ENCODE assay signal across 28 mouse cellular contexts in genomic region chr6:106793621-106794020, GRCm38 (mm10). TPM values are rescaled to one million over a fixed set of nuclear protein-coding genes. Genes with fewer than 3 reads are reported as not detected.
DNase-seq lines count a peak whose midpoint lies in the region; ATAC-seq and TF ChIP-seq lines count a peak whose summit lies in the region.
"Had no signal": no experiment of that assay in that cellular context is flagged by ENCODE, and none has a peak within 500 bp of the region (broad histone marks: within the 10 kb centered on the region; RNA-seq: fewer than 3 reads in every experiment).

No protein-coding gene starts in this region.

- TF ChIP-seq POLR2A in thymus, adult 2 months (IDR thresholded peaks at IDR 0.05; ENCODE audit: control insufficient read depth, extremely low read depth, insufficient read depth, low read length, poor library complexity): no peak

- 77% methylated on average over 10 of the region's 10 CpGs for WGBS in thymus, adult 2 months
- WGBS in hindbrain, postnatal 0 days: 95% methylated on average over 10 of the region's 10 CpGs
- WGBS in lung, postnatal 0 days: 93% methylated on average over 10 of the region's 10 CpGs

- peak overlapping the region; percentile 33 for H3K4me3 ChIP-seq in thymus, adult 2 months (ENCODE audit: control insufficient read depth, insufficient read depth, low read length)
- H3K4me3 ChIP-seq in hindbrain, postnatal 0 days (ENCODE audit: low read length): no peak overlapping the region
- no peak overlapping the region for H3K4me3 ChIP-seq in lung, postnatal 0 days (ENCODE audit: low read depth, low read length)
- H3K4me3 ChIP-seq: embryonic facial prominence, embryonic 10.5 days; forebrain, embryonic 13.5 days; heart, embryonic 12.5 days; hindbrain, embryonic 13.5 days; intestine, embryonic 15.5 days; neural tube, embryonic 13.5 days had no signal

- ATAC-seq in inflammation-experienced regulatory T-cells, adult 6 months: peak; percentile 7
- no peak for ATAC-seq in hindbrain, postnatal 0 days
- no peak for ATAC-seq in lung, postnatal 0 days
- ATAC-seq: forebrain, embryonic 13.5 days; intestine, embryonic 15.5 days had no signal

- no peak for TF ChIP-seq EP300 in lung, postnatal 0 days (IDR thresholded peaks at IDR 0.05)

- H3K9me3 ChIP-seq in hindbrain, postnatal 0 days (ENCODE audit: low read length): no peaks in the 10 kb centered on the region
- no peaks in the 10 kb centered on the region for H3K9me3 ChIP-seq in lung, postnatal 0 days (ENCODE audit: low read length)
- H3K9me3 ChIP-seq: embryonic facial prominence, embryonic 10.5 days; forebrain, embryonic 13.5 days; G1E; heart, embryonic 12.5 days; hindbrain, embryonic 13.5 days; intestine, embryonic 15.5 days; neural tube, embryonic 13.5 days had no signal

- DNase-seq in thymus, adult 2 months: no peak
- no peak for DNase-seq in thymus, postnatal 25 days
- peak; percentile 5 for DNase-seq in T-cell, adult 2 months (ENCODE audit: low spot score)
- DNase-seq in hindbrain, postnatal 0 days (ENCODE audit: low spot score): no peak
- no peak for DNase-seq in urinary bladder, postnatal 4 days (ENCODE audit: low spot score in 2 of 2)
- DNase-seq in lung, postnatal 0 days (ENCODE audit: low spot score): no peak
- DNase-seq: cerebellum, adult 8-10 months; heart, adult 11 months; heart, postnatal 14 days; lung, embryonic 14.5 days; lung, postnatal 4 days; midbrain, embryonic 14.5 days; thymus, postnatal 4 days had no signal

- no peak for TF ChIP-seq CTCF in thymus, adult 2 months (IDR thresholded peaks at IDR 0.05; ENCODE audit: borderline replicate concordance, control insufficient read depth, extremely low read depth, insufficient read depth, low read length, poor library complexity)
- no peak for TF ChIP-seq CTCF in hindbrain, postnatal 0 days (IDR thresholded peaks at IDR 0.05; ENCODE audit: low read depth)
- TF ChIP-seq CTCF in lung, postnatal 0 days (IDR thresholded peaks at IDR 0.05): no peak

- H3K27ac ChIP-seq in thymus, adult 2 months (ENCODE audit: control insufficient read depth, insufficient read depth, low read length): peak overlapping the region; percentile 79
- no peak overlapping the region for H3K27ac ChIP-seq in hindbrain, postnatal 0 days
- H3K27ac ChIP-seq in lung, postnatal 0 days (ENCODE audit: low read length): no peak overlapping the region
- H3K27ac ChIP-seq: embryonic facial prominence, embryonic 10.5 days; forebrain, embryonic 13.5 days; hindbrain, embryonic 13.5 days; intestine, embryonic 15.5 days; kidney, postnatal 0 days; neural tube, embryonic 13.5 days had no signal

- no peak overlapping the region for H3K4me2 ChIP-seq in hindbrain, postnatal 0 days (ENCODE audit: low read depth, low read length)
- no peak overlapping the region for H3K4me2 ChIP-seq in lung, postnatal 0 days (replicated peaks; ENCODE audit: low read depth, low read length)
- H3K4me2 ChIP-seq: forebrain, embryonic 13.5 days; heart, embryonic 12.5 days; hindbrain, embryonic 13.5 days; intestine, embryonic 15.5 days; lung, embryonic 14.5 days; neural tube, embryonic 13.5 days had no signal

- peaks cover 9% of the 10 kb centered on the region for H3K4me1 ChIP-seq in thymus, adult 2 months (replicated peaks; ENCODE audit: control insufficient read depth, insufficient read depth, low read length)
- peaks cover 4% of the 10 kb centered on the region; the same call in 1 of the 2 replicates for H3K4me1 ChIP-seq in hindbrain, postnatal 0 days (ENCODE audit: insufficient read depth, low read length)
- peaks cover 1% of the 10 kb centered on the region; the same call in 1 of the 2 replicates for H3K4me1 ChIP-seq in lung, postnatal 0 days (ENCODE audit: insufficient read depth, low read depth, low read length)

- H3K36me3 ChIP-seq in thymus, adult 2 months (ENCODE audit: control insufficient read depth, insufficient read depth, low read length): peaks cover 17% of the 10 kb centered on the region
- peaks cover 32% of the 10 kb centered on the region; the same call in 1 of the 2 replicates for H3K36me3 ChIP-seq in hindbrain, postnatal 0 days (ENCODE audit: insufficient read depth, low read length)
- H3K36me3 ChIP-seq in lung, postnatal 0 days (ENCODE audit: insufficient read depth, low read length): peaks cover 23% of the 10 kb centered on the region; the same call in 1 of the 2 replicates

- no peaks in the 10 kb centered on the region for H3K27me3 ChIP-seq in thymus, adult 2 months (ENCODE audit: control insufficient read depth, insufficient read depth, low read length)
- H3K27me3 ChIP-seq in hindbrain, postnatal 0 days (ENCODE audit: insufficient read depth, low read length): no peaks in the 10 kb centered on the region
- H3K27me3 ChIP-seq in lung, postnatal 0 days (replicated peaks; ENCODE audit: insufficient read depth, low read length): no peaks in the 10 kb centered on the region
- H3K27me3 ChIP-seq: forebrain, embryonic 13.5 days; heart, embryonic 12.5 days; hindbrain, embryonic 13.5 days; intestine, embryonic 15.5 days; neural tube, embryonic 13.5 days had no signal

- no peak overlapping the region for H3K9ac ChIP-seq in hindbrain, postnatal 0 days (replicated peaks; ENCODE audit: low read length)
- H3K9ac ChIP-seq in lung, postnatal 0 days (replicated peaks; ENCODE audit: low read depth): no peak overlapping the region
- H3K9ac ChIP-seq: forebrain, embryonic 13.5 days; heart, embryonic 12.5 days; hindbrain, embryonic 13.5 days; intestine, embryonic 15.5 days; lung, embryonic 14.5 days; neural tube, embryonic 13.5 days had no signal

RNA-seq across cellular contexts. Expression of gene Crbn, which starts 6.3 kb away (rescaled TPM):
- 11.3 and 11.6 TPM in 2 replicates for polyA plus RNA-seq in thymus, adult 2 months (2012; rRNA removed)
- polyA plus RNA-seq in inflammation-experienced regulatory T-cells, adult 6 months (2017; shearing (Covaris generic)): 100 to 1,000 TPM; 182 to 240 (median 202) TPM
- total RNA-seq in hindbrain, postnatal 0 days (2014; rRNA removed): 41.5 and 48.8 TPM in 2 replicates
- 53.1 and 55.5 TPM in 2 replicates for polyA plus RNA-seq in hindbrain, postnatal 0 days (2015; fragmentation: Nextera tagmentation; extraction: Ambion mirVana)
- 35.6 and 36.0 TPM in 2 replicates for polyA plus RNA-seq in lung, postnatal 0 days (2015; fragmentation: Nextera tagmentation; extraction: Ambion mirVana)

RNA-seq across cellular contexts. Expression of gene Trnt1, which starts 24.7 kb away (rescaled TPM):
- polyA plus RNA-seq in thymus, adult 2 months (2012; rRNA removed): 11.8 and 12.1 TPM in 2 replicates
- polyA plus RNA-seq in inflammation-experienced regulatory T-cells, adult 6 months (2017; shearing (Covaris generic)): 100 to 1,000 TPM in 1 of 3 experiments, 10 to 100 TPM in 2; 94.0 to 106 (median 99.2) TPM
- total RNA-seq in hindbrain, postnatal 0 days (2014; rRNA removed): 27.8 and 33.9 TPM in 2 replicates
- 56.6 and 56.7 TPM in 2 replicates for polyA plus RNA-seq in hindbrain, postnatal 0 days (2015; fragmentation: Nextera tagmentation; extraction: Ambion mirVana)
- 35.8 and 36.1 TPM in 2 replicates for polyA plus RNA-seq in lung, postnatal 0 days (2015; fragmentation: Nextera tagmentation; extraction: Ambion mirVana)

RNA-seq across cellular contexts. Expression of gene Il5ra, which starts 44.8 kb away (rescaled TPM):
- 0.19 and 0.26 TPM in 2 replicates for polyA plus RNA-seq in thymus, adult 2 months (2012; rRNA removed)
- polyA plus RNA-seq in inflammation-experienced regulatory T-cells, adult 6 months (2017; shearing (Covaris generic)): under 1 TPM in 1 of 3 experiments, not detected in 2; 0.24 TPM
- not detected in 2 replicates for total RNA-seq in hindbrain, postnatal 0 days (2014; rRNA removed)
- polyA plus RNA-seq in hindbrain, postnatal 0 days (2015; fragmentation: Nextera tagmentation; extraction: Ambion mirVana): not detected in 2 replicates
- polyA plus RNA-seq in lung, postnatal 0 days (2015; fragmentation: Nextera tagmentation; extraction: Ambion mirVana): 0.07 TPM in 1 of 2 replicates, not detected in the other
- total RNA-seq: adrenal gland, postnatal 4 days; gastrocnemius, adult 8-10 months; heart, postnatal 14 days; layer of hippocampus, postnatal 25 days; left cerebral cortex, postnatal 25 days had no signal
- polyA plus RNA-seq: C2C12; embryonic facial prominence, embryonic 10.5 days; forebrain, embryonic 13.5 days; frontal cortex, adult 2 months; heart, embryonic 12.5 days; hindbrain, embryonic 13.5 days; intestine, embryonic 15.5 days; lung, embryonic 14.5 days; midbrain, embryonic 14.5 days; neural tube, embryonic 13.5 days had no signal
